Mouse (Mus musculus) layer of hippocampus, adult 18-20 months (tissue): ENCODE measurements around the gene Ntm. TPM values are rescaled to one million over a fixed set of nuclear protein-coding genes. Genes with fewer than 3 reads are reported as not detected.

Experiments used
- DNase-seq, 2 experiments: peaks; one replicate each; pipeline ENCODE4 v3.0.0; 2022; ENCODE audit warnings: low spot score in 2 of 2
- total RNA-seq, 2 experiments: library from RNA; stranded (reverse); gene quantifications; 2 replicates each; pipeline ENCODE4 v1.2.3; 2021

Gene Ntm
- total RNA-seq, 2 experiments from 2014 or later, result 146 to 152 TPM

- DNase-seq, result no peak
Measured at GRCm38 (mm10) chr9:29415578-29415977, 547.4 kb downstream of the Ntm start.

GRCm38 (mm10) chr9:29413126-29413525 is 549.8 kb downstream of the Ntm start:
- DNase-seq, result no peak

- peak; percentile 50 to 65 for DNase-seq
Measured at GRCm38 (mm10) chr9:29412181-29412771, 550.7 kb downstream of the Ntm start.

GRCm38 (mm10) chr9:29411408-29412180 is 551.3 kb downstream of the Ntm start:
- DNase-seq, result peak; percentile 50 to 64

- no peak for DNase-seq
Measured at GRCm38 (mm10) chr9:29410728-29411407, 552.1 kb downstream of the Ntm start.

- no peak for DNase-seq
Measured at GRCm38 (mm10) chr9:29410284-29410683, 552.7 kb downstream of the Ntm start.

GRCm38 (mm10) chr9:29409216-29409907 is 553.6 kb downstream of the Ntm start:
- DNase-seq, result peak in 1 of 2 experiments; percentile 72

- no peak for DNase-seq
Measured at GRCm38 (mm10) chr9:29407954-29408353, 555.0 kb downstream of the Ntm start.

- no peak for DNase-seq
Measured at GRCm38 (mm10) chr9:29406973-29407372, 556.0 kb downstream of the Ntm start.

- no peak for DNase-seq
Measured at GRCm38 (mm10) chr9:29406046-29406445, 556.9 kb downstream of the Ntm start.

GRCm38 (mm10) chr9:29400151-29400550 is 562.8 kb downstream of the Ntm start:
- DNase-seq, result no peak

GRCm38 (mm10) chr9:29396101-29396500 is 566.8 kb downstream of the Ntm start:
- DNase-seq, result no peak

GRCm38 (mm10) chr9:29393136-29393535 is 569.8 kb downstream of the Ntm start:
- DNase-seq, result no peak

- DNase-seq, result peak in 1 of 2 experiments; percentile 77
Measured at GRCm38 (mm10) chr9:29390796-29391517, 572.0 kb downstream of the Ntm start.

- peak in 1 of 2 experiments; percentile 31 for DNase-seq
Measured at GRCm38 (mm10) chr9:29389224-29389623, 573.7 kb downstream of the Ntm start.

- no peak for DNase-seq
Measured at GRCm38 (mm10) chr9:29387136-29387535, 575.8 kb downstream of the Ntm start.

- no peak for DNase-seq
Measured at GRCm38 (mm10) chr9:29377172-29378002, 585.6 kb downstream of the Ntm start.

GRCm38 (mm10) chr9:29371341-29371740 is 591.6 kb downstream of the Ntm start:
- DNase-seq, result no peak

- DNase-seq, result no peak
Measured at GRCm38 (mm10) chr9:29369621-29370020, 593.3 kb downstream of the Ntm start.

- no peak for DNase-seq
Measured at GRCm38 (mm10) chr9:29368291-29368690, 594.6 kb downstream of the Ntm start.
